In genomic region chr1:131010201-131011153, GRCm38 (mm10) we compare ENCODE assay signal across 29 mouse cellular contexts. TPM values are rescaled to one million over a fixed set of nuclear protein-coding genes. Genes with fewer than 3 reads are reported as not detected.
A peak's percentile ranks its signal among the peaks of the same experiment; 100 is the strongest.
DNase-seq lines count a peak whose midpoint lies in the region; ATAC-seq and TF ChIP-seq lines count a peak whose summit lies in the region.
"Had no signal": no experiment of that assay in that cellular context is flagged by ENCODE, and none has a peak within 500 bp of the region (broad histone marks: within the 10 kb centered on the region; RNA-seq: fewer than 3 reads in every experiment).

No protein-coding gene starts in this region.

- ATAC-seq in liver, embryonic 11.5 days (replicated peaks; ENCODE audit: low FRiP score) = peak; percentile 51
- no peak for ATAC-seq in liver, postnatal 0 days
- ATAC-seq in inflammation-experienced regulatory T-cells, adult 6 months = peak; percentile 93
- ATAC-seq: forebrain, embryonic 15.5 days; hindbrain, embryonic 16.5 days; lung, postnatal 0 days; midbrain, embryonic 15.5 days had no signal

- H3K27me3 ChIP-seq in liver, embryonic 11.5 days (replicated peaks; ENCODE audit: control insufficient read depth, insufficient read depth, low read length) = no peaks in the 10 kb centered on the region
- H3K27me3 ChIP-seq in liver, postnatal 0 days (ENCODE audit: insufficient read depth, low read length) = no peaks in the 10 kb centered on the region
- H3K27me3 ChIP-seq: forebrain, embryonic 15.5 days; limb, embryonic 12.5 days; midbrain, embryonic 15.5 days; neural tube, embryonic 13.5 days had no signal

- no peak for TF ChIP-seq EP300 in liver, postnatal 0 days (IDR thresholded peaks at IDR 0.05; ENCODE audit: low read depth)

- H3K4me3 ChIP-seq in liver, embryonic 11.5 days (ENCODE audit: low read depth, low read length) = no peak overlapping the region
- H3K4me3 ChIP-seq in liver, postnatal 0 days (ENCODE audit: low read depth, low read length) = no peak overlapping the region
- H3K4me3 ChIP-seq: forebrain, embryonic 15.5 days; hindbrain, embryonic 10.5 days; limb, embryonic 12.5 days; midbrain, embryonic 15.5 days; myocyte; neural tube, embryonic 13.5 days had no signal

- no peak for DNase-seq in liver, embryonic 11.5 days (ENCODE audit: low spot score)
- no peak for DNase-seq in liver, postnatal 0 days
- DNase-seq in CD4-positive, CD25-positive, alpha-beta regulatory T cell, adult 2 months (ENCODE audit: low read depth, low spot score) = peak; percentile 80
- peak; percentile 54 for DNase-seq in yolk sac, embryonic 10.5 days (ENCODE audit: low spot score)
- DNase-seq in layer of hippocampus, postnatal 14 days (ENCODE audit: low spot score in 2 of 2) = no peak
- DNase-seq in testis, postnatal 14 days (ENCODE audit: low spot score) = no peak
- DNase-seq: adrenal gland, postnatal 25 days; cerebellum, adult 9-10 months; kidney, adult 2 months had no signal

- no peaks in the 10 kb centered on the region for H3K9me3 ChIP-seq in liver, embryonic 11.5 days (ENCODE audit: control insufficient read depth, low read length)
- H3K9me3 ChIP-seq in liver, postnatal 0 days (ENCODE audit: low read length) = no peaks in the 10 kb centered on the region
- H3K9me3 ChIP-seq: forebrain, embryonic 15.5 days; hindbrain, embryonic 10.5 days; limb, embryonic 12.5 days; midbrain, embryonic 15.5 days; neural tube, embryonic 13.5 days had no signal

- WGBS in liver, embryonic 11.5 days = 62% methylated on average over 17 of the region's 17 CpGs
- 62% methylated on average over 17 of the region's 17 CpGs for WGBS in liver, postnatal 0 days (ENCODE audit: insufficient replicate concordance)

- 0 out of 2 replicates have a peak, but pooled peaks cover 2% of the 10 kb centered on the region for H3K4me1 ChIP-seq in liver, embryonic 11.5 days (replicated peaks; ENCODE audit: control insufficient read depth, insufficient read depth, low read length)
- H3K4me1 ChIP-seq in liver, postnatal 0 days (ENCODE audit: insufficient read depth) = no peaks in the 10 kb centered on the region
- H3K4me1 ChIP-seq: forebrain, embryonic 15.5 days; hindbrain, embryonic 10.5 days; limb, embryonic 12.5 days; midbrain, embryonic 15.5 days; neural tube, embryonic 13.5 days had no signal

- no peaks in the 10 kb centered on the region for H3K36me3 ChIP-seq in liver, embryonic 11.5 days (ENCODE audit: control insufficient read depth, insufficient read depth, low read length)
- no peaks in the 10 kb centered on the region for H3K36me3 ChIP-seq in liver, postnatal 0 days (replicated peaks; ENCODE audit: insufficient read depth, low read length)
- H3K36me3 ChIP-seq: forebrain, embryonic 15.5 days; hindbrain, embryonic 10.5 days; limb, embryonic 12.5 days; midbrain, embryonic 15.5 days; neural tube, embryonic 13.5 days had no signal

- H3K4me2 ChIP-seq in liver, embryonic 11.5 days = no peak overlapping the region
- H3K4me2 ChIP-seq in liver, postnatal 0 days (ENCODE audit: low read depth, low read length) = no peak overlapping the region
- H3K4me2 ChIP-seq: forebrain, embryonic 15.5 days; heart, embryonic 11.5 days; limb, embryonic 12.5 days; midbrain, embryonic 15.5 days; neural tube, embryonic 13.5 days had no signal

- no peak overlapping the region for H3K9ac ChIP-seq in liver, embryonic 11.5 days (ENCODE audit: low read depth, low read length)
- H3K9ac ChIP-seq in liver, postnatal 0 days (replicated peaks) = no peak overlapping the region
- H3K9ac ChIP-seq: forebrain, embryonic 15.5 days; limb, embryonic 12.5 days; midbrain, embryonic 15.5 days; neural tube, embryonic 13.5 days had no signal

- TF ChIP-seq CTCF in liver, postnatal 0 days (IDR thresholded peaks at IDR 0.05; ENCODE audit: low read depth) = no peak

- H3K27ac ChIP-seq in liver, embryonic 11.5 days (ENCODE audit: low read depth, low read length) = no peak overlapping the region
- H3K27ac ChIP-seq in liver, postnatal 0 days (ENCODE audit: low read depth) = no peak overlapping the region
- H3K27ac ChIP-seq: forebrain, embryonic 15.5 days; hindbrain, embryonic 10.5 days; kidney, postnatal 0 days; limb, embryonic 12.5 days; macrophage; midbrain, embryonic 15.5 days; neural tube, embryonic 13.5 days had no signal

RNA-seq across cellular contexts. Expression of gene Il10, which starts 9.2 kb away (rescaled TPM):
- not detected in 2 replicates for polyA plus RNA-seq in liver, embryonic 11.5 days (2014; fragmentation: Nextera tagmentation; extraction: Ambion mirVana)
- polyA plus RNA-seq in liver, postnatal 0 days (2015; fragmentation: Nextera tagmentation; extraction: Ambion mirVana) = 0.19 TPM in 1 of 2 replicates, not detected in the other
- 10 to 100 TPM in 1 of 3 experiments, 1 to 10 TPM in 2; 7.5 to 13.6 (median 8.0) TPM for polyA plus RNA-seq in inflammation-experienced regulatory T-cells, adult 6 months (2017; shearing (Covaris generic))
- not detected for total RNA-seq in layer of hippocampus, postnatal 14 days (2021)
- total RNA-seq: adrenal gland, postnatal 25 days; gastrocnemius, adult 8-10 months; layer of hippocampus, postnatal 10 days; left cerebral cortex, adult 8-10 months had no signal
- polyA plus RNA-seq: brain, embryonic 14.5 days; forebrain, embryonic 15.5 days; gonadal fat pad, adult 2 months; heart, embryonic 11.5 days; heart, postnatal 0 days; hindbrain, embryonic 10.5 days; hindbrain, embryonic 16.5 days; kidney, adult 2 months; liver, embryonic 16.5 days; lung, postnatal 0 days; midbrain, embryonic 15.5 days; myocyte; neural tube, embryonic 13.5 days; stomach, embryonic 16.5 days had no signal

Comparison
In these comparisons a context has a peak if more than half of its experiments do, and no peak if none do; other contexts are left out.
1. DNase-seq: peak in CD4-positive, CD25-positive, alpha-beta regulatory T cell, adult 2 months (single experiment) and yolk sac, embryonic 10.5 days (single experiment); none in liver, embryonic 11.5 days (single experiment), liver, postnatal 0 days (single experiment), layer of hippocampus, postnatal 14 days (0 of 2) and testis, postnatal 14 days (single experiment).